Mouse (Mus musculus) central nervous system, embryonic 14 days (tissue): Measurements from ENCODE around the gene Msrb1. TPM values are rescaled to one million over a fixed set of nuclear protein-coding genes. Genes with fewer than 3 reads are reported as not detected.

Source experiments
- polyA plus RNA-seq: library from polyadenylated mRNA; depleted of rRNA; stranded (reverse); fragments of >200 nt; gene quantifications from 2 replicates; pipeline ENCODE4 v1.2.3, GENCODE M21; 2012; rRNA removed

Gene Msrb1
- 36.8 and 38.8 TPM in 2 replicates for polyA plus RNA-seq

GRCm38 (mm10) chr17:24736330-24737051 is at the start of gene Msrb1:
TSS of gene Msrb1 (plus strand) at chr17:24736642.

GRCm38 (mm10) chr17:24689251-24690081 is 47.0 kb upstream of the Msrb1 start, which contains the start of gene Syngr3:
TSS of gene Syngr3 (minus strand) at chr17:24689955.

DNA sequence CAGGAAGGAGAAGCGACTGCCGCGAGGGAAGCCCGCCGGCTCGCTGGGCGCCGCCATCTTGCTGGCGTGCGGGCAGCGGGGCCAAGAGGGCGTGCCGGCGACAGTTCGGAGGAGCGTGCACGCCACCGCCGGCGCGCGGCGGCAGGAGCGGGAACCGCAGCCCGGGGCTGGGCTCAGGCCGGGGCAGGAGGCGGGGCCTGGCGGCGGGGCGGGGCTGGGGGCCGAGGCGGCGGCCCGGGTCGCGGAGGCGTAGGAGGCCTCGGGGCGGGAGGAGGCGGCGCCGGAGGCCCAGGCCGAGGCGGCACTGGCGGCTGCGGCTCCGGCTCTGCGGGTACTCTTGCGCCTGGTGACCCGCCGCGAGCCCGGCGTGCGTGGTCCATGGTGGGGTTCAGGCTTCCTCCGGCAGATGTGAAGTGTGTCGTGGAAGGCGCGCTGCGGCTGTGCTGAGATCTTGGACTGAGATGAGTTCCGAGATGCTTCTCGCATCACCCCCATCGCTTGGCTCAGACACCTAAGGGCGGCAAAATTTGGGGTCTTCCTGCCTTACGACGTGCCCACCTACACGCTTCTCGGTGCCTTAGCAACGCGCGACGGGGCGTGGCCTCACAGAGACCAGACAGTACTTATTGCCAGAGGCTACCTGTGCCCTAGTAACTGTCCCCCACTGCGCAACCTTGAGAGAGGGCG is 40.3 kb upstream of the Msrb1 start, which contains the start of the genes Gfer and Noxo1:
Gfer (minus strand) TSS at position 146 of the 687 bp plus-strand sequence.
Noxo1 (plus strand) TSS at position 224 of the 687 bp plus-strand sequence.

GRCm38 (mm10) chr17:24706982-24707800 is 29.3 kb upstream of the Msrb1 start, which contains the start of gene Tbl3:
TSS of gene Tbl3 (minus strand) at chr17:24707660.

GRCm38 (mm10) chr17:24717943-24718342 is 18.5 kb upstream of the Msrb1 start, which contains the start of the genes Rnf151 and Rps2:
TSS of gene Rnf151 (minus strand) at chr17:24718063.
TSS of gene Rps2 (plus strand) at chr17:24718116.

DNA sequence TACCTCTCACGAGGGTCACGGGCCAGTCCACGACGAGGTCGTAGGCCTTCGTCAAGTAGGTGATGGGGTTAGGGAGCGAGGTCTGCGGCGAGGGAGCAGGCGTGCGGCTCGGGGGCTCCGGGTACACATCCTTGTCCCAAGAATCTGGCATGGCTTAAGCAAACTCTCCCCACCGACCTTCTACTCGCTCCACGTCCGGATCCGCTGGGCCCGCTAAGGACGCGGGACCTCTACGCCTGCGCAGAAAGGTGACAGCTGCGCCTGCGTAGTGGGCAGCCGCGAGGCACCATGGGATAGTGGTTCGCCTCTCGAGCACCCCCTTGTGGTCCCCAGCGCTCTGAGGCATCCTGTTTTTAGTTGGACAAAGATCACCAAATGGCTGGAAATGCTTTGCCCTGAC is 12.3 kb upstream of the Msrb1 start, which contains the start of gene Ndufb10:
Ndufb10 (minus strand) TSS at position 295 of the 400 bp plus-strand sequence.

GRCm38 (mm10) chr17:24727618-24728017 is 8.8 kb upstream of the Msrb1 start, which contains the start of gene Rpl3l:
TSS of gene Rpl3l (plus strand) at chr17:24727820.

DNA sequence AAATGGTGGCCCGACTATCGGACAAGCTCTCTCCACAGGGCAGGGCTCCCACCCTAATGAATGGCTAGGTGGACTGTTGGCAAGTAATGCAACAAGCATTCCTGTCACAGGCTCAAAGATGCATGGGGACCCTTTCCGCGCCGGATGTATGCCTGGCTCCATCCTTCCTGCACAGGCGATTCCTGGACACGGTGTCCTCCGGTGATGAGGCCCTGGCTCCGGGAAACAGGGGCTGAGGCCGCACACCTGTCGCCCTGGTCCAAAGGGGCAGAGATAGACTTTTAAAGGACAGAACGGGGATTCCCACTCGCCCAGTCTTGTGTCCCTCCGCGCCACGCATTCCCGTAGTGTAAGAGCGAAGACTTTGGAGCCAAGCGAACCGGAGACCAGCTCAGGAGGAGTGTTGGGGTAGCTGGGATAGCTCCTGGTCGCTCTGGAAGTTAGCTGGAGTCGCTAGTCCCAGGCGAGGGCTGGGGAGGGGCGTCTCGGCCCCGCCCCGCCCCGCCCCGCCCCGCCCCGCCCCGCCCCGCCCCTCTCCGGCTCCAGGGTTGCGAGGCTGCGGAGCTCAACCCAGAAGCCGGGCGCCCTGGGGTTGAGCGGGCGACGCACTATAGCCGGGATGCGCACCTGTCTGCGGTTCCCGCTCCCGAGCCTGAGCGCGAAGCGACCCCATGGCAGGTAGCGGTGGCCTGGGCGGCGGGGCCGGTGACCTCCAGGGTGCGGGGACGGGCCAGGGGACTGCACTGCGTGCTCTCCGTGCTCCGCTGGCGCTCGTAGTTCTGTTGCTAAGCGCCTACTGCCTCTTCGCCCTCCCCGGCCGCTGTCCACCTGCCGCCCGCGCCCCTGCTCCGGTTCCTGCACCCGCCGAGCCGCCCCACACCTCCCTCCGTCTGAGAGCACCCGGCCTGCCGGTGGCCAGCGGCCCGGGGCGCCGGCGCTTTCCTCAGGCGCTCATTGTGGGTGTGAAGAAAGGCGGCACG is 16.3 kb downstream of the Msrb1 start, which contains the start of gene Hs3st6:
Hs3st6 (plus strand) TSS at position 574 of the 980 bp plus-strand sequence.

Other genes with a start within 250 kb of the Msrb1 start
- gene Caskin1, start 248.0 kb upstream of the Msrb1 start, polyA plus RNA-seq, result 93.1 and 111 TPM in 2 replicates
- 333 and 335 TPM in 2 replicates for gene Traf7, start 208.7 kb upstream of the Msrb1 start, polyA plus RNA-seq
- gene Rab26, start 202.4 kb upstream of the Msrb1 start, polyA plus RNA-seq, result 4.1 and 5.0 TPM in 2 replicates
- 60.4 and 62.9 TPM in 2 replicates for gene Pkd1, start 186.8 kb upstream of the Msrb1 start, polyA plus RNA-seq
- 175 and 176 TPM in 2 replicates for gene Tsc2, start 104.0 kb upstream of the Msrb1 start, polyA plus RNA-seq
- 16.0 and 16.5 TPM in 2 replicates for gene Nthl1, start 104.0 kb upstream of the Msrb1 start, polyA plus RNA-seq
- 27.3 and 36.1 TPM in 2 replicates for gene Slc9a3r2, start 86.3 kb upstream of the Msrb1 start, polyA plus RNA-seq
- gene Npw, start 78.2 kb upstream of the Msrb1 start, polyA plus RNA-seq, result 0.16 and 0.29 TPM in 2 replicates
- 85.5 and 87.5 TPM in 2 replicates for gene Zfp598, start 67.0 kb upstream of the Msrb1 start, polyA plus RNA-seq
- 58.6 and 60.6 TPM in 2 replicates for gene Syngr3, start 46.7 kb upstream of the Msrb1 start, polyA plus RNA-seq
- gene Gfer, start 40.5 kb upstream of the Msrb1 start, polyA plus RNA-seq, result 31.7 and 33.2 TPM in 2 replicates
- gene Noxo1, start 40.4 kb upstream of the Msrb1 start, polyA plus RNA-seq, result 9.5 and 9.7 TPM in 2 replicates
- gene Tbl3, start 29.0 kb upstream of the Msrb1 start, polyA plus RNA-seq, result 71.6 and 77.7 TPM in 2 replicates
- 0.36 TPM in 2 replicates for gene Rnf151, start 18.6 kb upstream of the Msrb1 start, polyA plus RNA-seq
- 1,943 and 2,057 TPM in 2 replicates for gene Rps2, start 18.5 kb upstream of the Msrb1 start, polyA plus RNA-seq
- 219 and 243 TPM in 2 replicates for gene Ndufb10, start 12.2 kb upstream of the Msrb1 start, polyA plus RNA-seq
- gene Rpl3l, start 8.8 kb upstream of the Msrb1 start, polyA plus RNA-seq, result 0.08 and 0.10 TPM in 2 replicates
- 0.28 and 1.5 TPM in 2 replicates for gene Hs3st6, start 16.3 kb downstream of the Msrb1 start, polyA plus RNA-seq
- gene Meiob, start 67.6 kb downstream of the Msrb1 start, polyA plus RNA-seq, result not detected in 2 replicates
- 34.3 and 35.3 TPM in 2 replicates for gene Hagh, start 103.5 kb downstream of the Msrb1 start, polyA plus RNA-seq
- gene Fahd1, start 113.7 kb downstream of the Msrb1 start, polyA plus RNA-seq, result 16.0 and 16.6 TPM in 2 replicates
- gene Igfals, start 129.4 kb downstream of the Msrb1 start, polyA plus RNA-seq, result 0.05 and 0.13 TPM in 2 replicates
- 32.7 and 32.9 TPM in 2 replicates for gene Nubp2, start 149.7 kb downstream of the Msrb1 start, polyA plus RNA-seq
- gene Spsb3, start 150.0 kb downstream of the Msrb1 start, polyA plus RNA-seq, result 79.6 and 81.9 TPM in 2 replicates
- gene Eme2, start 158.4 kb downstream of the Msrb1 start, polyA plus RNA-seq, result 39.1 and 48.1 TPM in 2 replicates
- 107 and 108 TPM in 2 replicates for gene Mrps34, start 158.5 kb downstream of the Msrb1 start, polyA plus RNA-seq
- 77.0 and 84.1 TPM in 2 replicates for gene Nme3, start 159.9 kb downstream of the Msrb1 start, polyA plus RNA-seq
- gene Mapk8ip3, start 200.3 kb downstream of the Msrb1 start, polyA plus RNA-seq, result 193 and 206 TPM in 2 replicates
- gene Jpt2, start 224.0 kb downstream of the Msrb1 start, polyA plus RNA-seq, result 72.1 and 74.9 TPM in 2 replicates